Mouse (Mus musculus): ENCODE results near the gene Ms4a4d. TPM values are rescaled to one million over a fixed set of nuclear protein-coding genes. Genes with fewer than 3 reads are reported as not detected.

The Ms4a4d gene
- polyA plus RNA-seq, 1 experiment from 2014 or later = 4.8 TPM

GRCm38 (mm10) chr19:11602026-11602425 is 65.4 kb downstream of the Ms4a4d start:
- WGBS = 82% methylated on average over 2 of the region's 2 CpGs
- Histone ChIP-seq H3K9me3 (replicated peaks; ENCODE audit: control insufficient read depth, low read length) (no peaks in the 10 kb centered on the region), H3K4me2 (ENCODE audit: low read depth, low read length) (no peak overlapping the region), H3K4me1 (ENCODE audit: control insufficient read depth, insufficient read depth, low read length) (no peaks in the 10 kb centered on the region), H3K36me3 (ENCODE audit: control insufficient read depth, insufficient read depth, low read length) (no peaks in the 10 kb centered on the region), H3K27ac (ENCODE audit: low read length) (no peak overlapping the region), H3K9ac (ENCODE audit: low read length) (no peak overlapping the region), H3K27me3 (ENCODE audit: control insufficient read depth, insufficient read depth, low read length) (no peaks in the 10 kb centered on the region), H3K4me3 (replicated peaks; ENCODE audit: low read length) (no peak overlapping the region)
- no peak for ATAC-seq (ENCODE audit: insufficient read depth, low FRiP score)

GRCm38 (mm10) chr19:11604603-11605002 is 68.0 kb downstream of the Ms4a4d start, which contains the start of gene Ms4a6d:
Ms4a6d (minus strand) TSS chr19:11604849.
- 77% methylated on average over 2 of the region's 2 CpGs for WGBS
- H3K9ac ChIP-seq (ENCODE audit: low read length) = no peak within 1 kb of the TSS
- no peaks in the 10 kb centered on the region for H3K27me3 ChIP-seq (ENCODE audit: control insufficient read depth, insufficient read depth, low read length)
- no peak for ATAC-seq (ENCODE audit: insufficient read depth, low FRiP score)
- H3K4me1 ChIP-seq (ENCODE audit: control insufficient read depth, insufficient read depth, low read length) = no peaks in the 10 kb centered on the region
- H3K4me3 ChIP-seq (replicated peaks; ENCODE audit: low read length) = no peak within 1 kb of the TSS
- no peaks in the 10 kb centered on the region for H3K9me3 ChIP-seq (replicated peaks; ENCODE audit: control insufficient read depth, low read length)
- H3K36me3 ChIP-seq (ENCODE audit: control insufficient read depth, insufficient read depth, low read length) = no peaks in the 10 kb centered on the region
- no peak within 1 kb of the TSS for H3K27ac ChIP-seq (ENCODE audit: low read length)
- no peak within 1 kb of the TSS for H3K4me2 ChIP-seq (ENCODE audit: low read depth, low read length)

Other genes with a start within 250 kb of the Ms4a4d start
- gene Ms4a14, start 222.3 kb upstream of the Ms4a4d start, polyA plus RNA-seq (2015; fragmentation: Nextera tagmentation; extraction: Ambion mirVana) = 0.08 TPM in 1 of 2 replicates, not detected in the other
- gene Ms4a7, start 200.7 kb upstream of the Ms4a4d start, polyA plus RNA-seq (2015; fragmentation: Nextera tagmentation; extraction: Ambion mirVana) = 3.8 and 6.7 TPM in 2 replicates
- 10.5 and 10.7 TPM in 2 replicates for gene Ms4a4a, start 161.3 kb upstream of the Ms4a4d start, polyA plus RNA-seq (2015; fragmentation: Nextera tagmentation; extraction: Ambion mirVana)
- 2.4 and 2.8 TPM in 2 replicates for gene Ms4a4c, start 132.0 kb upstream of the Ms4a4d start, polyA plus RNA-seq (2015; fragmentation: Nextera tagmentation; extraction: Ambion mirVana)
- 0.56 and 1.1 TPM in 2 replicates for gene Ms4a4b, start 93.2 kb upstream of the Ms4a4d start, polyA plus RNA-seq (2015; fragmentation: Nextera tagmentation; extraction: Ambion mirVana)
- gene Ms4a6c, start 67.4 kb upstream of the Ms4a4d start, polyA plus RNA-seq (2015; fragmentation: Nextera tagmentation; extraction: Ambion mirVana) = 9.3 and 12.4 TPM in 2 replicates
- 0.17 and 0.29 TPM in 2 replicates for gene Gm8369, start 50.9 kb upstream of the Ms4a4d start, polyA plus RNA-seq (2015; fragmentation: Nextera tagmentation; extraction: Ambion mirVana)
- 7.4 and 8.4 TPM in 2 replicates for gene Ms4a6b, start 20.3 kb upstream of the Ms4a4d start, polyA plus RNA-seq (2015; fragmentation: Nextera tagmentation; extraction: Ambion mirVana)
- gene Ms4a6d, start 68.0 kb downstream of the Ms4a4d start, polyA plus RNA-seq (2015; fragmentation: Nextera tagmentation; extraction: Ambion mirVana) = 5.3 and 6.6 TPM in 2 replicates
- 0.34 and 1.1 TPM in 2 replicates for gene Ms4a2, start 86.9 kb downstream of the Ms4a4d start, polyA plus RNA-seq (2015; fragmentation: Nextera tagmentation; extraction: Ambion mirVana)
- 1.4 and 1.6 TPM in 2 replicates for gene Ms4a3, start 104.0 kb downstream of the Ms4a4d start, polyA plus RNA-seq (2015; fragmentation: Nextera tagmentation; extraction: Ambion mirVana)
- gene Oosp2, start 123.8 kb downstream of the Ms4a4d start, polyA plus RNA-seq (2015; fragmentation: Nextera tagmentation; extraction: Ambion mirVana) = not detected in 2 replicates
- gene Oosp1, start 154.3 kb downstream of the Ms4a4d start, polyA plus RNA-seq (2015; fragmentation: Nextera tagmentation; extraction: Ambion mirVana) = not detected in 2 replicates
- not detected in 2 replicates for gene Oosp3, start 160.3 kb downstream of the Ms4a4d start, polyA plus RNA-seq (2015; fragmentation: Nextera tagmentation; extraction: Ambion mirVana)
- gene Gif, start 210.8 kb downstream of the Ms4a4d start, polyA plus RNA-seq (2015; fragmentation: Nextera tagmentation; extraction: Ambion mirVana) = 9.9 and 15.4 TPM in 2 replicates
- gene Mrpl16, start 233.6 kb downstream of the Ms4a4d start, polyA plus RNA-seq (2015; fragmentation: Nextera tagmentation; extraction: Ambion mirVana) = 51.7 and 53.0 TPM in 2 replicates

All from stomach, embryonic 16.5 days (tissue).